Mouse (Mus musculus): Measurements from ENCODE around the gene Pde4d. TPM values are rescaled to one million over a fixed set of nuclear protein-coding genes. Genes with fewer than 3 reads are reported as not detected.

Pde4d gene
- polyA plus RNA-seq, 1 experiment from 2014 or later = 3.4 TPM

DNA sequence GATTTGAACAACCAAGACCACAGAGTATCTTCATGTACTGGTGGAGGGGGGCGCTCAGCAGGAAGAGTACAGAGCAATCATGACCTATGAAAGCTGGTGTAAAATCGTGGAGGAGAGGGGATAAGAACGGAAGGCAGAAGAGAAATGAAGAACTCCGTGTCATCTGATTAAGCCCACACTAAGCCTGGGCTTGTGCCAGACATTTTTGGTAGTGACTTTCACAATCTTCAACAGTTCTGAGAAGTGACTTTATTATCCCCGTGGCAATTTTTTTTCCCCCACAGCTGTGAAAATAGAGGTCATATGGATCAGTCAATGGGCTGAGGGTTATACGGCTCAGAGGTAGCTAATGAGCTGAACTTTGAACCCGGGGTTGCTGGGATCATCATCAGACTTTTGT, 1202.9 kb downstream of the Pde4d start:
- ChIA-PET CTCF (interaction anchor here (1.1 to 1.8 kb wide), 4 partner anchors 14 to 81 kb away, joined by 3 to 5 read pairs (median 3); no protein-coding TSS in a partner anchor), POLR2A (interaction anchor here (0.7 kb wide), 1 partner anchor 24 kb away, joined by 4 read pairs; no protein-coding TSS in a partner anchor)
- in situ Hi-C loops (cut with MboI; ENCODE audit: low pct_unique_long_range_greater_than_20kb) = no loop called here
- TF ChIP-seq CTCF (IDR thresholded peaks at IDR 0.05) = no peak
- DNase-seq (ENCODE audit: low read depth, low spot score) (no peak), ATAC-seq (no peak)
- H3K27me3 ChIP-seq = no peaks in the 10 kb centered on the region

DNA sequence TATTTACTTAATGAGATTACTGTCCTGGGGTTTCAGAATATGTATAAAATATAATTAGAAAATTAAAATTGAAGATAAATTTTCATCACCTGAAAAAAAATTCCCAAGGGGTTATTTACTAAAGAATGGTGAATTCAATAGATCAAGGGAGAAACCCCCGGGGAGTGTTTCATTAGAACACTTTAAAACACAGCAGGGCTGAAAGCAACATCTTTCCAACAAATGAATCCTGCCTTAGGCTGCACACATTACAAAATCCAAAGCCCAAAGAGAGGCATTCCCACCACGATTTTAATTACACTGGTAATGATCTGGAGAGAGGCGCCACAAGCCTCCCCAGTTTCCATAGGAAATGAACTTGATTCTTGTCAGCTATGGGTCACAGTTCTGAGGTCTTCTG, 1205.6 kb downstream of the Pde4d start:
- DNase-seq (ENCODE audit: low read depth, low spot score) = no peak
- no peaks in the 10 kb centered on the region for H3K27me3 ChIP-seq
- ChIA-PET POLR2A (no interaction called here), CTCF (no interaction called here)
- TF ChIP-seq CTCF (IDR thresholded peaks at IDR 0.05) = no peak
- in situ Hi-C loops (cut with MboI; ENCODE audit: low pct_unique_long_range_greater_than_20kb) = no loop called here
- ATAC-seq = no peak

DNA sequence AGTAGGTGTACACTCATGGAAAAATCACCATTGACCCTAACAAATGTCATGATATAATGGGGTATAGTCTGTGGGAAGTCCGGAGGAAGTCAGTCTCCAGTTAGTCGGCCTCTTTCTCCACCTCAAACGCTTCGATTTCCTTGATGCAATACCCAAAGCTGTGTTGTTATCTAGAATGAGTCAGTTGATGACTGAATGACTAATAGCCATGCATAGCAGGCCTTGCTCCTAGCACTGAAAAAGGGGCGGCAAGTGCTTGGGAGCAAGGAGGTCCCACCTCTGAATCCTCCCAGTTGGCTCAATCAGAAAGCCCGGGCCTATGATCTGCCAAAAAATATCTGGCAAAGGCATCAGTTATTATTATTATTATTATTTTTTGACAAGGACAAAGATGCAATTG, 1209.4 kb downstream of the Pde4d start:
- DNase-seq (ENCODE audit: low read depth, low spot score) = no peak
- no peak for ATAC-seq
- H3K27me3 ChIP-seq = no peaks in the 10 kb centered on the region
- in situ Hi-C loops (cut with MboI; ENCODE audit: low pct_unique_long_range_greater_than_20kb) = no loop called here
- CTCF ChIA-PET = no interaction called here
- POLR2A ChIA-PET = no interaction called here
- TF ChIP-seq CTCF (IDR thresholded peaks at IDR 0.05) = no peak

DNA sequence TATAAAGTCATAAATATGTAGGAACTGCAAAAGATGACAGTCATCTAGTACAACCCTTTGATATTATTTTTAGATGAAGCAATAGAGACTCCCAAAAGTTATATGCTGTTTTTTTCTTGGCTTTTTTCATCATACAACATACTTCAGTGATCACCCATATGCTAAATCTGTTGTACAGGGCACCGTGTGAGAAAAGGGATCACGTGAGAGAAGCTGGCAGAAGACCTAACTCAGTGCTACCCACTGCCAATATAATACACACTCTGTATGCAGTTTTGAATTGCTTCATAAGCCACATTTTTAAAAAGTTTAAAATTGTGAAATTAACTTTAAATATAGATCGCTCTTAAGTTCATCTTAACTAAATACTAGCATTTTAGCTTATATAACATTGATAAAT, 1211.6 kb downstream of the Pde4d start:
- no peak for ATAC-seq
- no peak for DNase-seq (ENCODE audit: low read depth, low spot score)
- no peak for TF ChIP-seq CTCF (IDR thresholded peaks at IDR 0.05)
- no peaks in the 10 kb centered on the region for H3K27me3 ChIP-seq
- POLR2A ChIA-PET = no interaction called here
- CTCF ChIA-PET = interaction anchor here (1.1 to 1.4 kb wide), 3 partner anchors 14 to 28 kb away, joined by 3 to 5 read pairs (median 5); no protein-coding TSS in a partner anchor
- in situ Hi-C loops (cut with MboI; ENCODE audit: low pct_unique_long_range_greater_than_20kb) = no loop called here

DNA sequence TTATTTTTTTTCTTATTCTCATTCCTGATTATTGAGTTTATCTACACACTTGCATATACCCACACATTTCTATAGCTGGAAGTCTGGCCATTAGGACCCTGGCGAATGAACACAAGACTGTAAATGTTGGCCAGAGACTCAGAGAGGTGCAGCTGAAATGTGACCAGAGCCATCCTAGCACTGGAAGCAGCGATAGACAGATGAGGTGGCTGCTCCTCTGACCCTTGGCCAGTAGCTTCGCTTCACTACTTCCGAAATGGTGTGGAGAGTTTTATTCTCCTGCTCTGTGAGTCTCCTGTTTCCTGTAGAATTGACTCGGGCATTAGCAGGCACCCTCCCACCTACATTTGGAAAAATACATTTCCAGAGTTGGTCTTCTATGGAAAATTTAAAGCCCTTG, 1212.4 kb downstream of the Pde4d start:
- ChIA-PET POLR2A (no interaction called here), CTCF (interaction anchor here (1.1 to 1.4 kb wide), 3 partner anchors 15 to 27 kb away, joined by 3 to 5 read pairs (median 5); no protein-coding TSS in a partner anchor)
- in situ Hi-C loops (cut with MboI; ENCODE audit: low pct_unique_long_range_greater_than_20kb) = no loop called here
- DNase-seq (ENCODE audit: low read depth, low spot score) (no peak), ATAC-seq (no peak)
- TF ChIP-seq CTCF (IDR thresholded peaks at IDR 0.05) = no peak
- no peaks in the 10 kb centered on the region for H3K27me3 ChIP-seq

DNA sequence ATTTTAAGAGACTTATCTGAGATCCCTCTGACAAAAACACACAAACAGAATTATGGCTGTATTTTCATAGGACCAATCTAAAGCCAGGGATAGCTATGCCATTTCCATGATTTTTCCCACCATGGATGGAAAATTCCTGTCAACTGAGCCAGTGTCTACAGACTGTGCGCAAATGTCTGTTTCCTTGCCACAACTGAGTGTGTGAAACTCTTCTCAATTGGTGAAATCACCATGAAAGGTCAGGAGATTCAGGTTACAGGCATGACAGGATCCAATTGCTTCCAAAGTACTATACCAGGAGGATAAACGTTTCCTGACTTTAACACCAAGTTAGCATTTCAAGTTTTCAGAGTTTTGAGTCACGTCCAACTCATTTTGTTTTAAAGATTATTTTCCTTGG, 1213.0 kb downstream of the Pde4d start:
- H3K27me3 ChIP-seq = no peaks in the 10 kb centered on the region
- ATAC-seq = no peak
- no peak for DNase-seq (ENCODE audit: low read depth, low spot score)
- in situ Hi-C loops (cut with MboI; ENCODE audit: low pct_unique_long_range_greater_than_20kb) = no loop called here
- CTCF ChIA-PET = interaction anchor here (1.4 kb wide), 1 partner anchor 25 kb away, joined by 5 read pairs; no protein-coding TSS in a partner anchor
- POLR2A ChIA-PET = no interaction called here
- TF ChIP-seq CTCF (IDR thresholded peaks at IDR 0.05) = no peak

DNA sequence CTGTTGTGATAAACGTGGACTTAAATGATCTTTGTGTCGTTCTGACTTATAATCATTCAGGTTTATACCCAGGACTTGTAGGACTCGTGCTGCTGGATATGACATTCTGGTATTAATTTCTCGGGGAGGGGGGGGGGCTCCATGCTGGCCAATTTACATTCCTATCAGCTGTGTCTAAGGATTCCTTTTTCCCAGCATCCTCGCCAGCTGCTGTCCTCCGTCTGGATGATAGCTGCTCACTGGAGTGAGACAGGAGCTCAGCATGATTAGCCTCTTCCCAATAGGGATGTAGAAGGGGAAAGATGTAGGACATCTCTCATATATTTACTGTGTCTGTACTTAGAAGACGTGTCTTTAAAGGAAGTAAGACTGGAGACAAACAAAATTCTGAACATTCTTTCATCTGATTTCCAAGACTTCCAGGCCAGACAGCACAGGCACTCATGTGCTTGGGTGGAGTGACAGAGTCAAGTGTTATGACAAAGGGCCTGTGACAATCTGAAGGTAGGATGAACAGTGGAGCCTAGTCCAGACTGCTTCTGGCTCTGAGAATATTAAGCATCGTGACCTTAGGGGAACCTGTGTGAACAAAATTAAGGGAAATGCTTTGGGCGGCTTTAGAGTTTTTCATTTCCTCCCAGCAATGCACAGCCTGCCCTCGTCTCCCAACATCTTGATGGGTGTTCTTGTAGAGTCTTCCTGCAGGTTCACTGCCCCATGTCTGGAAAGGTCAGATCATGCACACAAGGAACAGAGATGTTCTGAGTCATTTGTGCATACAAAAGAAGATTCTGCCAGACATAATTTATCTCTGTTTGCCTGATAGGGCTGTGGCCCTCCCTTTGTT, 1215.4 kb downstream of the Pde4d start:
- DNase-seq (ENCODE audit: low read depth, low spot score) (no peak), ATAC-seq (no peak)
- in situ Hi-C loops (cut with MboI; ENCODE audit: low pct_unique_long_range_greater_than_20kb) = no loop called here
- ChIA-PET POLR2A (interaction anchor here (0.5 kb wide), 1 partner anchor 43 kb away, joined by 3 read pairs; no protein-coding TSS in a partner anchor), CTCF (no interaction called here)
- no peak for TF ChIP-seq CTCF (IDR thresholded peaks at IDR 0.05)
- H3K27me3 ChIP-seq = no peaks in the 10 kb centered on the region

DNA sequence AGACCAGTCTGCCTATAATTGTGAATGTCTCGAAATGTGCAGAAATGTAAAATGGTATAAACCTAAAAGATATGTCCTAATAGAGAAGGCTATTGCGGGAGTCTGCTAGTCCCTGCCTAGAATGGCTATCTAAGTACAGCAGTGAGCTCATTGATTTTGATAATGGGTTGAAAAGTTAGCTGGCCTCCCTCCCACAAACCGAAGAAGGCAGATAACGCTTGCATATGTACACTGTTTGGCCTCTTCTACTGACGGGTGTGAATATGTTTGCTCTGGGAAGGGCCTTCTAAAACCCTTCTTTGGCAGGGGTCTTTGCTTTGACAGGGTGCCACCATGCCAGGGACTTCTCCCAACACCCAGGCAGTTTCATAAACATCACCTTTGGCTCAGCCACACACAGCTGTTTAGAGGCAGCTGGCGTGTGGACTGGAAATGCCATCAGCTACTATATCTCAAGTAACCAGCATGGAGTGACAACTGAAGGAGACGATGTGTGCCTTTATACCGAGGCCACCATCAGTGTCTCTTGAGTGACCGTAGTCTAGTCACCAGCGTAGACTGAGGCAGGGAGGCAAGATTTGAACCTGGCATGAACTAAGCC, 1216.2 kb downstream of the Pde4d start:
- ChIA-PET POLR2A (interaction anchor here (0.5 kb wide), 1 partner anchor 44 kb away, joined by 3 read pairs; no protein-coding TSS in a partner anchor), CTCF (no interaction called here)
- TF ChIP-seq CTCF (IDR thresholded peaks at IDR 0.05) = no peak
- H3K27me3 ChIP-seq = no peaks in the 10 kb centered on the region
- ATAC-seq = no peak
- in situ Hi-C loops (cut with MboI; ENCODE audit: low pct_unique_long_range_greater_than_20kb) = no loop called here
- no peak for DNase-seq (ENCODE audit: low read depth, low spot score)

DNA sequence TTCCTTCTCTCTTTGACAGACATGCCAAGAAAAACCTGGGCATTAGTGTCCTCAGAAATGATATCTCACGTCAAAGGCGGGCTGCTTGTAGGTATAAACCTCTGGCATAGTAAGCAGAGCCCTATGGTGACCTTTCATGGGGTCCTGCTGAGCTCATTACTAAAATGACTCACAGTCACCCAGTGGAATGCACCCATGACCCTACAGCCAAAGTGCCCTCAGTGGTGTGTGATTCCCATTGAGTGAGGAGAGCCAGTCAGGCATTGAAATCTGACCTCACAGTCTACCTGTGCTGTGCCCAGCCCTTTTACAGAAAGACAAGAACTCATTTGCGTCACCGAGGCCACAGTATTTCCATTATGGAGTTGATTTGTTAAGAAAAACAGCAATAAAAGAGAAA, 1220.2 kb downstream of the Pde4d start:
- ATAC-seq (peak; percentile 67), DNase-seq (ENCODE audit: low read depth, low spot score) (no peak)
- H3K27me3 ChIP-seq = no peaks in the 10 kb centered on the region
- ChIA-PET CTCF (interaction anchor here (2.3 kb wide), 1 partner anchor 15 kb away, joined by 5 read pairs; no protein-coding TSS in a partner anchor), POLR2A (no interaction called here)
- TF ChIP-seq CTCF (IDR thresholded peaks at IDR 0.05) = no peak
- in situ Hi-C loops (cut with MboI; ENCODE audit: low pct_unique_long_range_greater_than_20kb) = no loop called here

DNA sequence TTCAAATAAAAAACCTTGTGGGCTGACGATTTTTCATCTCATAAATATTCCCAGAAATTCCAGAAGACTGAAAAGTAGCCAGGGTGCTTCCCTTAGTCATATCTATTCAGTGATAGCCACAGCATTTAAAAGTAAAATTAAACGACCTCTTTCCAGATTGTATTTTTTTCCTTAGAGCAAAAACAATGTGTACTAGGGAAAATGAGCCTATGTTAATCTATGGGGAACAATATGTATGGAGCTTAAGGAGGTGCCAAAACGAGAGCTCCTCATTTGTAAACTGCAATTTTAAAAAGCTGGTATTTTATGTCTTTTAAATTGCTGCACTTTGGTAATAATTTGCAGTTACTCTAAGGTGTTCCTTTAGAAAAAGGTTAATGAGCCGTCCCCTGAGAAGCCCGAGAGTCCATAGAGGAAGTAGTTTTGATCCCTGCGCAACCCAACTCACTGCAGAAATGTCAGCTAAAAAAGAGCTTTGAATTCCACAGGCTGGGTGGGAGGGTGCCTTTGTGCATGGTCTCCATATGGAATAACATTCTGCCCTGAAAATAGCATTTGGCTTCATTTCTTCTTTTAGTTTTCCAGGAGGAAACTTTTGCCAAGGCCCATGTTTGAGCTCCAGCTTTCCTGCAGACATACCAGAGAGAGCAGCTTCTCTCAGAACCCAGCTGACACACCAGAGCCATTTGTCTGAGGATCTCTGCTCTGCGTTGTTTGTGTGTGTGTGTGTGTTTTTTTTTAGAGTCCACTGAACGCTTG, 1222.0 kb downstream of the Pde4d start:
- no peak for DNase-seq (ENCODE audit: low read depth, low spot score)
- ATAC-seq = no peak
- no peak for TF ChIP-seq CTCF (IDR thresholded peaks at IDR 0.05)
- in situ Hi-C loops (cut with MboI; ENCODE audit: low pct_unique_long_range_greater_than_20kb) = no loop called here
- CTCF ChIA-PET = interaction anchor here (1.1 kb wide), 1 partner anchor 18 kb away, joined by 3 read pairs; no protein-coding TSS in a partner anchor
- H3K27me3 ChIP-seq = no peaks in the 10 kb centered on the region
- POLR2A ChIA-PET = no interaction called here

Measured in Patski (cell line).